Mouse (Mus musculus) adrenal gland, adult 18-20 months (tissue): ENCODE data around the gene Foxc2. TPM values are rescaled to one million over a fixed set of nuclear protein-coding genes. Genes with fewer than 3 reads are reported as not detected.

Experiments
- DNase-seq, 2 experiments: peaks; one replicate each; pipeline ENCODE4 v3.0.0; 2021 to 2022; ENCODE audit warnings: low spot score in 2 of 2
- long read RNA-seq, 2 experiments: library from polyadenylated mRNA; stranded (forward); transcript quantifications; one replicate each; pipeline ENCODE4 v2.0.0; 2021
- total RNA-seq, 2 experiments: library from RNA; stranded (reverse); gene quantifications; 1 replicate in 1 of 2; 2 replicates in 1 of 2; pipeline ENCODE4 v1.2.3; 2021

The Foxc2 gene
- 1 to 10 TPM; 2.8 to 4.1 TPM for total RNA-seq
- long read RNA-seq, experiment 1, partial matches to known transcripts: 0 of 3 reads
- long read RNA-seq, experiment 1, other reads (novel, unspliced or antisense): 0 of 3 reads
- long read RNA-seq, experiment 2, partial matches to known transcripts: 0 of 2 reads
- long read RNA-seq, experiment 2, other reads (novel, unspliced or antisense): 0 of 2 reads

DNA sequence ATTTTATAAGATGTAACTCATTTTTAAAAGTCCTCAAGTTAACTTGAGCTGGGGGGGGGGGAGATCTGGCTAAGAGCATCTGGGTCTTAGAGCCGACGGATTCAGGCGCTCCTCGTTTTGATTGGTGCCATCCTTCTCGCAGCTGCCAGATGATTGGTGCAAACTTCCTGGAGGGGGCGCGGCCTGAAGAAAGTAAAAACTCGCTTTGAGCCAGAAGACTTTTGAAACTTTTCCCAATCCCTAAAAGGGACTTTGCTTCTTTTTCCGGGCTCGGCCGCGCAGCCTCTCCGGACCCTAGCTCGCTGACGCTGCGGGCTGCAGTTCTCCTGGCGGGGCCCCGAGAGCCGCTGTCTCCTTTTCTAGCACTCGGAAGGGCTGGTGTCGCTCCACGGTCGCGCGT lies at the start of gene Foxc2:
Gene Foxc2, plus strand, starts transcription at position 224 of the 400 bp plus-strand sequence.
- DNase-seq: peak; percentile 66 to 75

DNA sequence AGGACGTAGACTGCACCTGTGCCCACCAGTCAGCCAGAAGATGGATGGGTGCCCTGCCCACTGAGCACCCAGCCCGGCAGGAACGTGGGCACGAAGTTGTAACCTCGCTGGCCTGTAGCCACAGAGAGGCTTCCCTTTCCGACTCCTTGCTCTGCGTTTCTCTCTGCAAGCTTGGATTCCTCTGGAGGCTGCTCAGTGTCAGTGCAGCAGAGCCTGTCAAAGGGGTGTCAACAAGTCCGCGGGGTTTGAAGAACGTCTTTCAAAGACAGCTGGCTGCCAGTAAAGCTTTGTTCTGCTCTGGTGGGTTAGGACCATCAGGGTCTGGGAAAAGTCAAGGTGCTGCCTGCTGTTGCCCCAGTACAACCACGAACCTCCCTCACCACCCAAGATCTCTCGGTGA lies 44.5 kb upstream of the Foxc2 start:
- DNase-seq: no peak

DNA sequence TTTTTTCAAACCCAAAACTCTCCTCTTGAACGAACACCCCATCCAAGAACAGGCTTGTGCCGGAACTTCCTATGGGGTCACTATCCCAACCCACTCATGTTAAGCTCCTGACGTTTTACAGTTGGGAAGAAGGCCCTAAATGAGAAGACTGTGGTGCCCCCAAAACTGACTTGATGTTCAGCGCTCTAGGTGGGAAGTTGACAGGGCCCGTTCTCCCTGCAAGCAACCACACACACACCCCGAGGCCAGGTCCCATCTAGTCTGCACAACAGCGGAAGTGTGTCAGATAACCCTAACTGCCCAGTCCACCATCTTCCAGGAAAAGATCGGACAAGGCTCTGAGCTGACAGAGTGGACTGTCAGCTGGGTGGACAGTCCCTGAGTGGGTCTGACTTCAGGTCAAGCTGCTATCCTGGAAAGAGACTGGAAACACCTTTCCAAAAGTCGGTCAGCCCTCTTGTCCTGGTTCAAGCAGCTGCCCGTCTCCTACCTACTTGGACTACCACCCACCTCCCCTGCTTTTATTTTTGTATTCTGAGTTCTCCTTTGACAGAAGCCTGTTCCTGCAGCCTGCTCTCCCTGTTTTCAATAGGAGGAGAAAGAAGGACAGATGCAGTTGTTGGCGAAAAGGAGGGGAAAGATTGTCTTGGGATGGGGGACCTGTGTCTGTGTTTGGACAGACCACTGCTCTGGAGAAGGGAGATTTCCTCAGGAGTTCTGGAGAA lies 43.4 kb upstream of the Foxc2 start:
- DNase-seq: no peak

DNA sequence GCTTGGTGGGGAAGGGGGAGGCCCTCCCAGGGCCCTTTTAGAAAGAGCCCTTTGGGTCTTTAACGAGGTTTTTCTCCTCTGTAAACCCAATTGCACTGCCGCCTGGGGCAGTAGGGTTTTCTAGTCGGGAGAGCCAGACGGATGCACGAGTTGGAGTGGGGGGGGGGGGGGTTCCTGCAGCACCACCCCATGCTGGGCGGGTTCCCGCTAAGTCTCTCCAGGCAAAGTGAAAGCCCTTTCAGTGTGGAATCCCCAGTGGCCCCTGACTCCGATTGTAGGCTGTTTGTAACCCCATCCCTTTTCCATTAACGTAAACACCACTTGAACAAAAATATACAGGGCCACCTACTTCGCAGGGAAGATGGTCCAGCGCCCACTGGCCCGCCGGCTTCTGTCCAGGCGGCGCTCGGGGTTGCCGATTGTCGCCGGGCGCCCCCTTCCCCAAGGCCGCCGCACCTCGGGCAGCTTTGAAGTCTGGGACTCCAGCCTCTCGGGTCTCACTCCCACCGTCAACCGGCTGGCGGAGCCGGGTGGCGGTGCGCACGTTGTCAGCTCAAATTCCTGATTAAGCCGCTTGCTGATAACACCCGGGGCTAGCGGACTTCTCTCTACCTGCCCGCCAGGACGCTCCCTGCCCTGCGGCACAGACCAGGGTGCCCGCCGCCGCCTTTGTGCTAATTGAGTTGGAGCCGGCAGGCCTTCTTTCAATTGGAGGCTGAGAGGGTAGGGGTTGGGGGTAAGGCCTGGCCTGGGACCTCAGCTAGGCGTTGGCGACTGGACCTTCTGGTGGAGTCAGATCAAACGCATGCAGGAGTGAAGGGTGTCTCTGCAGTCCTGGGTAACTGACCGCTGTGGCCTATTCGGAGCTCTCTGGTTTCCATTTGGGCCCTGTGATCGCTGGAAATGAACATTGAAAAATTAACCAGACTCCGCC lies 42.5 kb upstream of the Foxc2 start:
- no peak for DNase-seq

DNA sequence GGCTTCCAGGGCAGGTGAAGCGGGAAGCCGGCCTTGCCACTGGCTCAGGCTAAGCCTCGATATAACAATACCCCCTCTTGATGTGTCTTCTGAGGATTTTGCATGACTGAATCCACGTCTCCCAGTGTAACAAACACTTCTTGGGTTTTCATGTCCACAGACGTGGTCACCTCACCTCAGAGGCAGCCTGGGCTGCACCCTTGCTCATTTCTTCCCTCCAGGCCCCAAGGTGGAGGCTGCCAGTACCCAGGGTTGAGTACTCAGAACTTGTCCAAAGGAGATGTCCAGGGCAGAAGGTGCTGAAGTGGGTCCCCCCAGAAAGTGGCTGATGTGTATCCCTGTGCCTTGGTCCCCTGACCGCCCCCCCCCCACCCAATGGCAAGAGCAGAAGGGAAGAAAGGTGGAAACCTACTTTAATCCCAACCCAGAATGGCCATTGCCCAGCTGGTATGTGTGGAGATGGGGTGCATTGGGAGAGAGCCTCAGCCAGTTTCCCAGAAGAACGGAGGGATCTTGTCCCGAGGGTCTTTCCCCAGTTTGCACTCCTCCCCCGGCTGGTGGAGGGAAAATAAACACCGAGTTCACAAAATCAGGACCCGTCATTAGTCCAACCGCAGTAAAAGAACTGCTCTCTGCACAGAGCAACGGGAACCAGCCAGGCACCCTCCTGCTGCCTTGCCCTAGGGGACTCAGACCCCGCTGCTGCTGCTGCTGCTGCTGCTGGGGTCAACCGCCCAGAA lies 41.7 kb upstream of the Foxc2 start:
- DNase-seq: no peak

DNA sequence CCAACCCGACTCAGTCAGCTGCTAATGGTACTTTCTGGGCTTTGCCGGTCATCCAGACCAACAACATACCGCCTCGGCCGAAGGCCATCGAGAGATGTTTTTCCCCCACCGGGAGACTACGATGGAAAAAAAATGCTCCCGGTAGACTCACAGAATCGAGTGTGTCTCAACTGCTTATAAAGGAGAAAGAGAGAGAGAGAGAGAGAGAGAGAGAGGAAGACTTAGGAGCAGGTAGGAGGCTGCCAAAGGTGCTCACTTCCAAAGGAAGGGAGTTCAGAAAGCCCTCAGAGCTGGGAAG lies 41.2 kb upstream of the Foxc2 start:
- no peak for DNase-seq

DNA sequence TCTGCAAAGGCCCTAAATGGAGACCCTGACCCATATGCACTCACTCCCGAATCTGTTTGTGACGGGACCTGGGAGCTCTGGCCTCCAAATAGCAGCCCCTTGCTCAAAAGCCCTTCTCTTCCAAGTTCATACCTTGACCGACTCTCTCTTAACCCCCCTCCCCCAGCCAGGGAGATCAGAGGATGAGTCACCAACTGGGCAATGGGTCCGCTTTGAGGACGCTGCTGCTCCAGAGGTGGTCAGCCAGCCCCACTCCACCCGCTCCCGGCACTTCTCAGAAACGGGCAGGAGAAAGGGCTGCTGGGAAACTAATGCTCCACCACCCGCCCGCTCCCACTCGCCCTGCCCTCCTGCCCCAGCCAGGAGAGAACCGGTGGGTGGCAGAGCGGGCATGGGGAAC lies 40.0 kb upstream of the Foxc2 start:
- no peak for DNase-seq

DNA sequence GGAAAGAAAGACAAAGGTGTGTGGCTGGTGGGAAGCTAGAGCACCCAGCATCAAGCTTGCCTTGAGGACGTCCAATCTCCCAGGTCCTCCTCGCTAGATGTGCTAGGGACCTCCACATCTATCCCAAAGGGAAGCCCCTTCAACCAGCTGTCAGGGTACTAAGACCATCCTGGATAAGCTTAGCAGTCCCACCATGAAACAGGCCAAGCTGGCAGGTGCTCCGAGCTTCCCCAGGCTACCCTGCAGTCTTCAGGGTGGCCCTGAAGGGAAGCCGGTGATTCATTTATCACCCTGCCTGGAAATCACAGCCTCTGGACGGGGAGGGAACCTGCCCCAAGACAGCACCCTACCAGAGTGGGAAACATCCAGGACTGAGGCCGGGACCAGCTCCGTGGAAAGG lies 39.4 kb upstream of the Foxc2 start:
- DNase-seq: no peak

DNA sequence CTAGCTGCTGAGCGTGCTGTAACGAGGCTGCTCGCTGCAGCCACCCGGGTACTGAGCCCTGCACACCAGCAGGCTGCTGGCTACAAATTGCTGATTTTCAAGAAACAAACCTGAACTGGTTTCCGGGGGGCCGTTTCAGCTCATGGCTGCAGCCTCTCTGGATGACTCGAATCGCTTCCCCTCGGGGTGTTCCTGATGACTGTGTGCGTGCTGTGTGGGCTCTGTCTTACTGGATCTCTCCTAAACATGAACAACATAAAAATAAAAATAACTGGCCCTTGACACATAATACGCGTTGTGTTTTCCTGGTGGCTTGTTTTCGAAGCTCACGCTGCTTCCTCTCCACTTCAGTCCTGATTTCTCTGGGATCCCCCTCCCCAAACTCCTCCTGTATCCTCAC lies 37.2 kb upstream of the Foxc2 start:
- DNase-seq: no peak

DNA sequence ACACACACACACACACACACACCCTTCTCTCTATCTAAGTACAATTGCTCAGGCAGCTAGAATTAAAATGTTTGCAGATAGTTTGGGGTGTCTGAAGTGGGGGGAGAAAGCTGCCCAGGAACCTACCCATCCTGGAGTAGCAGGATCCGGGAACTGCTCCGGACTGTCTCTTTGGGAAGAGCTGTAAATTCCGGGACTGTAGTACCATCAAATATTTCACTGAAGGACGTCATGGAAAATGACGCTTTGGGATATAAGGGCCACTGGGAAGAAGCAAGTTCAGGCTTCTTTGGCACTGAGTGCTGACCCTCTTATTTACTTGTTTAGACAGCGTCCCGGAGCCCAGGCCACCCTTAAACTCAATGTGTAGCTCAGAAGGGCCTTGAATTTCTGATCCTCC lies 36.8 kb upstream of the Foxc2 start:
- no peak for DNase-seq

DNA sequence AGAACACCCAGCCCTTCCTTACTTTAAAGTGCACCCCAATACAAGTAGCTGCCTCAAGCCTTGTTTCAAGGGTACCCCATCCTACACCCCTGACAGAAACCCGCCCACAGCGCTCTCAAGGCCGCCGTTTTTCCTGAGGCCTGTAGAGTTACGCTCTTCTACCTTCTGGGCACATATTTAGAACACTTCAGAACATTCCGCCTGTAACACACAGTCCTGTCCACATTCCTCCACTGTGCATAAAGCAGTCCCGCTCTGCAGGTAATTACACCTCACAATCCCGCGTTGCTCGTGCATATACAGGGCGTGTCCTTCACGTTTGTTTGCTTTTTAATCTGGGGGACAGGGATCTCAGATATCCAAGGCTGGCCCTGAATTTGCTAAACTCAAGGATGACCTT lies 36.0 kb upstream of the Foxc2 start:
- no peak for DNase-seq

DNA sequence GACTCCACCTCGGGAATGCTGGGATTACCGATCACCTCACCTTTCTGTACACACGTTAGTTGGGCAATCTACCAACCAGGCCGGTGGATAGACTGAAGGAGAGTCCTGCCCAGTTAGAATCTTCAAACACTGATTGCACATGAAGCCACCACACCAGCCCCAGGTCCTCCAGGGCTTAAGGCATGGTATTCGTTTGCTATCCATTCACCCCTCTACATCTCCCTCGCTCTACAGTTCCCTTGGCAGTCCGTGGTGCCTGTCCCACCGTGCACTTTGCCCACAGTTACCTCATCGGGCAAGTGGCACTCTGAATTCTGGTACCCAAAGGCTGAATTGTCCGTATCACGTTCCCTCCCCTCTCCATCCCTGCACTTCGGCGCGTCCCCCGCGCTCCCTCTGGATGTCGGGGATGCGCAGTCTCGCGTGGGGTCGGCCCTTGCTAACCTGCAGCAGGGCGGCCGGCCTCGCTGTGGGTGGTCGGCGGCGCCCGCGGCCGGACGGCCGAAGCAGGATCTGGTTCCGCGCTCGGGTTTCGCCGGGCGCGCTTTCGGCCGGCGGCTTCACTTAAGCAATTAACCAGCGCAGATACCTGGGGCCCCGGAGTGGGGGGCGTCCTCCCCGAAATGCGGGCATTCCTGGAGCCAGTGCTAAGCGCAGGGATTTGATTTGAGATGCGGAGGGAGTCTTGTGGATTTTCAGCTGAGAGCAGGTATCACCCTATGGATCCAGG lies 35.4 kb upstream of the Foxc2 start:
- DNase-seq: no peak

DNA sequence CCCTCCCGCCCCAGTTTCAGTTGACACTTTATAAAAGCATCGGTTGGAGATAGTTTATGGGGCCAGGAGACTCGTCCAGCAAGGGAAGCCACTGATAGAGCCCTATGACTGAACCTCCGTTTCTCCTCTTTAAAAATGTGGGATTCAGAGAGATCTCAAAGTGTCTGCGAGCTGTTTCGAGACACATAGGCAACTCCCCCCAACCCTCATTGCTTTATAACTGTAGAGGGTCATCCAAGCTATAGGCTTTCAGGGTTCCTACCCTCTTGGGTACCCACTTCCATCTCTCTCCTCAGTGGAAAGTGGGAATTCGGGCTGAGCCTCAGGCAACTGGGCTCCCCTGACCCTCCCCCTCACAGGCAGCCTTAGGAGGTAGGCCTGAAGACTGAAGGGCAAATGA lies 34.6 kb upstream of the Foxc2 start:
- no peak for DNase-seq

DNA sequence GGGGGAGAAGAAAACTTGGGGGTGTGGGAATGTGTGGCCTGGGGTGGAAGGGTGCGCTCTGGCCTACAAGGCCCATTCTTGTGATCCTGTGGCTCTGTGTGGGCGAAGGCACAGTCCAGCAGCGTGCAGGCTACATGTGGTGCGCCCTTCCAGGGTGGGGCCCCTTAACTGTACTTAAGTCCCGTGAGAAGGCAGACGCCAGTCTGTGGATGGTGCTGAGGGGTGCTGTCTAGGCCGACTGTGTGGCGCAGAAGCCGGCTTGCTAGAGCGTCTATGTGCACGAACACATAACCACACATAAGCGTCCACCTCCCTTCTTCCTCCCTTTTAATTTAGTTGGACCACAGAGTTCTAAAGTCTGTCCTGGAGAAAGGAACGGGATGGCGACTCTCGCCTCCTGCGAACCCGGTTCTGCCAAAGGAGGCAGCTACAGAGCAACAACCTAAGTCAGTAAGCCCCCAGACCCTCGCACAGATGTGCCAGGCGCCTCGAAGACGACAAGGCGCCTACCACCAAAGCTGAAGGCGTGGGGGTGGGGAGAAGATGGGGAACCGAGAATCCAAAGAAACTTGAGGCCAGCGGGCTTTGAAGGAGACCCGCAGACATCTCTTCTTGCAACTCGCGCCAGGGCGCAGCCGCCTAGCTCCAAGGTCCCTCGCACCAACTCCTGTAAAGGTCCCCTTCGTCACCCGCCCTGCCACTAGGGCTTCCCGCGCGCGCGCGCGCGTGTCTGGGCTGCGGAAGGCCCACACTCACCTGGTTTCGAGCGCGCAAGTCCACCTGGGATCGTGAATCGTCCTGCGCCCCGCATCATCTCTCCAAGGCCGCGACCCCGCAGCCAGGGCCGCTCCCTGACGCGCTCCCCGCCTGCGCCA lies 33.5 kb upstream of the Foxc2 start:
- DNase-seq: no peak

DNA sequence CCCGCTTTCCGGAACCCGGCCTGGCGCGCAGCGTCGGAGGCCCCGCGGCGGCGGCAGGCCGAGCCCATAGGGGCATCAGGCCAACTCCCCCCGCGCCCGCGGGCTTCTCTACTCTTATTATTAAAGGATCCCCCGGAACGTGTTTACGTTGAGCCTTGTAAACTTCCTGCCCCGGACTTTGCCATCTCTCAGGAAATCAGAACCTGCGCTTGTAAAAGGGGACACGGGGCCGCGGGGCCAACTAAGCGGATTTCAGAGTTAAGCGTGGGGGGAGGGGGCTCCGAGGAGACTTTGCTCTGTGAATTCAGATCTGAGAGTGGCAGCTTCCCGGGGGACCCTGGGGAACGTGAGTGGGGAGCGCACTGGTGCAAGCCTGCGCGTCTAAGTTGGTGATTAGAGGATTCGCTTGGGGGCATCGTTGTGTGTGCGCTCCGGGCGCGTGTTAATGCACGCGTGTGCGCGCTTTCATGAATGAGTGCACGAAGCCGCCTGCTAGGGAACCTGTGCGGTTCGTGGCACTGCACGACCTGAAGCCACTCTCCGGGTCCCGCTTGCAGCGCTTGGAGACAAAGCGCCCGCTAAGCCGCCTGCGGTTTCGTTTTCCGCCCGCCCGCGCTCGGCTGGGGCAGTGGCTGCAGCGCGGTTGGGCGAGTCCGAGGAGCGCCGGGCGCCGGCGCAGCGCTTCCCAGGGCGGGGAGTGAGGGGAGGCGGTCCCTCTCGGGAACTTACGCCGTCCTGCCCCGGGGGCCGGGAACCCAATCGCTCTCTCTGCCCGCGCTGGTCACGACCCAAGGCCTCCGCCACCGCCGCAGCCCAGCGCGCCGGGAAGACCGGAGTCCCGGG lies 32.7 kb upstream of the Foxc2 start:
- DNase-seq: peak; percentile 69

DNA sequence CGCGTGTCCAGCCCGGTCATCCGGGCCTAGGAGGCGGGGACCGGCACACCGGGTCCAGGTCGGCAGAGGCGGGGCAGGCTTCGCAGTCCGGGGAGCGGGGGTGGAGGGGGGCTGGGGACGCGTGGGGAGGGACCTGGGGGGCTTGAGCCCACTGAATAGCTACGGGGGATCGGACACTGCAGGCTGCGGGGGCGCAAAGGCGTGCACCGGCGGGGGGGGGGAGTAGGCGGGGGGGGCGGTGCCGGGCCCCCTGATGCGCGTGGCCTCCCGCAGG lies 32.1 kb upstream of the Foxc2 start:
- no peak for DNase-seq

DNA sequence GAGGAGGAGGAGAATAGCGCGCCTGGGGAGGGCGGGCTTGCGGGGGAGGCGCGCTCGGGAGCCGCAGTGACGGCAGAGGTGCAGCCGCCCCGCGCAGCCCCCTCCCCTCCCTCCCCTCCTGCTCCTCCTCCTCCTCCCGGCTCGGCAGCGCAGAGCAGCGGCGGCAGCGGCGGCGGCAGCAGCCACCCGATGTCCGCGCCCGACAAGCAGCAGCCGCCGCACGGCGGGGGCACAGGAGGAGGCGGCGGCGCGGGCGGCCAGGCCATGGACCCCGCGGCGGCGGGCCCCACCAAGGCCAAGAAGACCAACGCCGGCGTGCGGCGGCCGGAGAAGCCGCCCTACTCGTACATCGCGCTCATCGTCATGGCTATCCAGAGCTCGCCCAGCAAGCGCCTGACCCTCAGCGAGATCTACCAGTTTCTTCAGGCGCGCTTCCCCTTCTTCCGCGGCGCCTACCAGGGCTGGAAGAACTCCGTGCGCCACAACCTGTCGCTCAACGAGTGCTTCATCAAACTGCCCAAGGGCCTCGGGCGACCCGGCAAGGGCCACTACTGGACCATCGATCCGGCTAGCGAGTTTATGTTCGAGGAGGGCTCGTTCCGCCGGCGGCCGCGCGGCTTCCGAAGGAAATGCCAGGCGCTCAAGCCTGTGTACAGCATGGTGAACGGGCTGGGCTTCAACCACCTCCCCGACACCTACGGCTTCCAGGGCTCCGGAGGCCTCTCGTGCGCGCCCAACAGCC lies 31.6 kb upstream of the Foxc2 start, which contains the start of gene Foxf1:
Gene Foxf1, plus strand, starts transcription at position 177 of the 742 bp plus-strand sequence.
- DNase-seq: no peak

DNA sequence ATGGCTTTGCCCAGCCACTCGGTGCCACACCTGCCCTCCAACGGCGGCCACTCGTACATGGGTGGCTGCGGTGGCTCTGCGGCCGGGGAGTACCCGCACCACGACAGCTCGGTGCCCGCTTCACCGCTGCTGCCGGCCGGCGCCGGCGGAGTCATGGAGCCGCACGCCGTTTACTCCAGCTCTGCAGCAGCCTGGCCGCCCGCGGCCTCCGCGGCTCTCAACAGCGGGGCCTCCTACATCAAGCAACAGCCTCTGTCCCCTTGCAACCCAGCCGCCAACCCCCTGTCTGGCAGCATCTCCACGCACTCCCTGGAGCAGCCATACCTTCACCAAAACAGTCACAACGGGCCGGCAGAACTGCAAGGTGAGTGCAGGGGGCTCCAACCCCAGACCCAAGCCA lies 31.0 kb upstream of the Foxc2 start:
- DNase-seq: no peak
